Mouse (Mus musculus) layer of hippocampus, adult 2 months (tissue): ENCODE results near the gene Abca3. TPM values are rescaled to one million over a fixed set of nuclear protein-coding genes. Genes with fewer than 3 reads are reported as not detected.

Experiments
- DNase-seq, 2 experiments: peaks; one replicate each; pipeline ENCODE4 v3.0.0; 2022; ENCODE audit warnings: low spot score in 2 of 2
- H3K27ac ChIP-seq: fragments of 200-600 bp; 2 replicates; pipeline ENCODE4 v1.8.1; 2022
- H3K4me3 ChIP-seq: fragments of 200-600 bp; 2 replicates; pipeline ENCODE4 v1.8.1; 2022; ENCODE audit warnings: mild to moderate bottlenecking
- CTCF ChIP-seq: fragments of 200-600 bp; conservative IDR thresholded peaks from 2 replicates; pipeline ENCODE4 v1.8.1; 2022; ENCODE audit warnings: antibody characterized with exemption, mild to moderate bottlenecking, moderate library complexity
- long read RNA-seq, 2 experiments: library from polyadenylated mRNA; stranded (forward); transcript quantifications; one replicate each; pipeline ENCODE4 v2.0.0; 2021; ENCODE audit warnings: borderline mapping rate in 2 of 2
- total RNA-seq, 2 experiments: library from RNA; stranded (reverse); gene quantifications; 2 replicates each; pipeline ENCODE4 v1.2.3; 2021

Abca3 gene
- total RNA-seq = 10 to 100 TPM; 64.6 to 66.9 TPM
- long read RNA-seq, experiment 1, full-length matches to known transcripts = 14 of 42 reads
- long read RNA-seq, experiment 1, partial matches to known transcripts = 14 of 42 reads
- long read RNA-seq, experiment 1, other reads (novel, unspliced or antisense) = 14 of 42 reads
- long read RNA-seq, experiment 2, full-length matches to known transcripts = 14 of 54 reads
- long read RNA-seq, experiment 2, partial matches to known transcripts = 17 of 54 reads
- long read RNA-seq, experiment 2, other reads (novel, unspliced or antisense) = 23 of 54 reads

DNA sequence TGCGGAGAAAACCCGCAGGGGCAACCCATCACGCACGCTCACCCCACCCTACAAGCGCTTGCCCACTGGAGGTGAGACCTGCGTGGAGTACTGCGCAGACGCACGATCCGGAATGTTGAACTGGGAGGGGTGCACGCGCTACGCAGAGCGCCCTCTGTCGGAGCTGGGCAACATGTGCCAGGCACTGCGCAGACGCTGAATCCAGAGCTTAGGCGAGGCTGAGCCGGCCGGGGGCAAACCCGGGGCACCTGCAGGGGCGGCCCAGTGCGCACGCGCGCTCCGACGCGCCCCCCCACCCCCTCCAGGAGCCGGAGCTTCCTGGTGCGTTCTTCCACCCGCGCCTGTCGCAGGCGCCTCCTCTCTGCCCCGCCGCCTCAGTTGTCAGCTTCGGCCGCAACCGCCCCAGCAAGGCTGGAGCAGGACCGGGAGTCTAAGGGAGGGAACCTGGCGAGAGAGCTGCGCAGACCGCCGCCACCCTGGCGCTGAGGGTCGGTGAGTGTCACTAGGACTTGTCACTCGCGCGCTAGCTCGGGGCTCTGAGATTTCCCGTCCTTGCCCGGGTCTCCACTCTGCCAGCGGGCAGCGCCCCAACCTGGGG is at the start of gene Abca3:
TSS of gene Abca3 (plus strand) at position 191 of the 598 bp plus-strand sequence.
- TF ChIP-seq CTCF = peak; percentile 98
- Histone ChIP-seq H3K4me3 (peak within 1 kb of the TSS; percentile 96), H3K27ac (peak within 1 kb of the TSS; percentile 90)
- DNase-seq = peak; percentile 97 to 98

DNA sequence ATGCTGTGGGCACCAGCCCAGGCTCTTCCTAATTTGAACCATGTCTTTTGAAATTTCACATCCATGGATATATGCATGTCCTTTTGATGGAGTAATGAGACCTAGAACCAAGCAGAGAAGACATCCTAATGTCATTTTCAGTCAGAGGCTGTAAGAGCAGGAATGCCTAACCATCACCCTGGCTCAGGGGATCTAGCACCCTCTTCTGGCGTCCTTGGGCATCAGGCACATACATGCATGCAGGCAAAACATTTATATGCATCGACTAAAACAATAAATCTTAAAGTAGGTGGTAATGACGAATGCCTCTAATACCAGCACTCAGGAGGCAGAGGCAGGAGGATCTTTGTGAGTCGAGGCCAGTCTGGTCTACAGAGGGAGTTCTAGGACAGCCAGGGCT is 44.2 kb upstream of the Abca3 start:
- peak; percentile 80 for TF ChIP-seq CTCF
- peak; percentile 9 to 32 for DNase-seq
- Histone ChIP-seq H3K27ac (no peak overlapping the region), H3K4me3 (no peak overlapping the region)

DNA sequence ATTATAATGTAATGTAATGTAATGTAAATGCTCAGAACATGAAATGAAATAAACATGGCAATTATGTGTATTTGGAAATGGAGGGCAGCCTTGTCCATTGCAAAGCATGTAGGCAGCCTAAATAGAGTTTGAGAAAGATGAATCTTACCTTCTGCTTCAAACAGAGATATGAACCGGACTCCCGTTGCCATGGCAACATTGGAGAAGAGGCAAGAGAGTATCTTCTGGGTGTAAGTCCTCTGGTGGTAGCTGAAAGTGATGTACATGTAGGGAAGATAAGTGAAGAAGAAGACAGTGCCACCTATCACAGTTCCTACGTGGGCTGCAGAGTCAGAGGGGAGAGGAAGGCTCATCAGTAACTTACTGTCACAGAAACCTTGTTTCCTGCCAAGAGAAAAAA is 30.9 kb upstream of the Abca3 start:
- H3K27ac ChIP-seq = no peak overlapping the region
- H3K4me3 ChIP-seq = no peak overlapping the region
- no peak for TF ChIP-seq CTCF
- DNase-seq = peak in 1 of 2 experiments; percentile 23

DNA sequence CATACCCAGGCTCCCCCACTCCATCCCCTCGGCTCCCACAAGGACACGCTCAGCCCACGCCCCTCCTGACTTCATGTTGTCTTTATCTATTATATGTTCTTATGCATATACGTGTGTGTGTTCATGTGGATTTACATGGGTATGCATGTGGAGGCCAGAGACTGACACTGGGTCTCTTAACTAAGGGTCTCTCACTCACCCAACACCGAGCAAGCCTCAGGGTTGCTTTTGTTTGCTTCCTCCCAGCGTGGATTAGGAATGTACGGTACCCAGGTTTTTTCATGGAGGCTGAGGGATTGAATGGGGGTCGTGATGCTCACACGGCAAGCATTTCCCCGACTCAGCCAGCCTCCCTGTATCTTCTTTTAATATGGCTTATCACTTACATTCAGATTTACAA is 26.7 kb upstream of the Abca3 start:
- no peak for TF ChIP-seq CTCF

DNA sequence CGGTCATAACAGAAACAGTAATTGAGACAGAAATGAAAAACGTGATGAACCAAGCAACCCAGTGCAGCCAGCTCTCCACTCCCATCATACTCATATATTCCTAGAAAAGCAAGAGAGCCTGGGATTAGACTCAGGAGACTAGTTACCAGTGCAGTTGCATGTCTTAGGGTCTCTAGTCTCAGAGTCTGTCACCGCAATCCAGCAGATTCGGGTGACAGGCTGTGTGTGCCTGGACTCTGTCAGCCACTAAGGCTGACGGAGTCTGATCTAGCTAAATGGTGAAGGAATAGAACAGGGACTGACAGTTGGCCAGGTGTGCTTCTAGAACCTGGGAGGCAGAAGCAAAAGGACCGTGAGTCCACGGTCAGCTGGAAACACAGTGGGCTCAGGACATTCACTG is 24.1 kb upstream of the Abca3 start:
- Histone ChIP-seq H3K4me3 (no peak overlapping the region), H3K27ac (no peak overlapping the region)
- TF ChIP-seq CTCF = no peak
- no peak for DNase-seq

More for the DNA sequence above, 26.7 kb upstream of the Abca3 start:
- DNase-seq = no peak
- Histone ChIP-seq H3K4me3 (no peak overlapping the region), H3K27ac (no peak overlapping the region)

DNA sequence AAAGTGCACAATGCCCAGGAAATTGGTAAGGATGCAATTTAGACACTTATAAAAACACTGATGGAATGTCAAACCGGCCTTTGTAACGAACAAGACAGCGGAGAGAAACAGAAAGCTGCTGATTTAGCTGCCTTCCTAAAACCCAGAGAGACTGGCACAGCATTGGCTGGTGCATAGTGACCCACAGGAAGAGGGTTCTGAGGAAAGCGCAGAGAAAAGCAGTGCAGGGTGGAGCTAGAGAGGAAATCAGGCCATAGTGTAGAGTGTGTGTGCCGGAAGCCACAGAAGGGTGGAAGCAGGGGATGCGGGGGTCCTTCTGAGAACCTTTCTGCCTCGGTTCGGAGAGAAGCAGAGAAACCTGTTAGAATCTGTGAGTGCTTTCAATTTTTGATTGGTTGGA is 7.1 kb upstream of the Abca3 start:
- no peak for TF ChIP-seq CTCF
- Histone ChIP-seq H3K4me3 (no peak overlapping the region), H3K27ac (no peak overlapping the region)
- DNase-seq = no peak

DNA sequence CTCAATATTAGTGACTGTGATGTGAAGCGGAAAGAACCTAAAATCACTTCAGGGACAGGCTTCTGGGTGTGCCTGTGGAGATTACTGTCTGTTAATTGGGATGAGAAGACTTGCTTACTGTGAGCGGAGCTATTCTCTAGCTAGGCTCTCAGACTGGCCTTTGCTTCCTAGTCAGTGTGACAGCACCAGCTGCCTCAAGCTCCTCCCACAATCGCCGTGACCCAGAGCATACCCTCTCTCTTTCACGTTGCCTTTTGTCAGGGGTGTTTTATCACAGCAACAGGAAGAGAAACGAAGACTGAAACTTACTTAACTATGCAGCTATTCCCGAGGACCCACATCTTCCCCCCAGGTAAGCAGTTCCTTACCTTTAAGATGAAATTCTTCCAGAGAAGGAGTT is 4.9 kb upstream of the Abca3 start:
- DNase-seq = no peak
- Histone ChIP-seq H3K4me3 (no peak overlapping the region), H3K27ac (no peak overlapping the region)
- TF ChIP-seq CTCF = no peak

DNA sequence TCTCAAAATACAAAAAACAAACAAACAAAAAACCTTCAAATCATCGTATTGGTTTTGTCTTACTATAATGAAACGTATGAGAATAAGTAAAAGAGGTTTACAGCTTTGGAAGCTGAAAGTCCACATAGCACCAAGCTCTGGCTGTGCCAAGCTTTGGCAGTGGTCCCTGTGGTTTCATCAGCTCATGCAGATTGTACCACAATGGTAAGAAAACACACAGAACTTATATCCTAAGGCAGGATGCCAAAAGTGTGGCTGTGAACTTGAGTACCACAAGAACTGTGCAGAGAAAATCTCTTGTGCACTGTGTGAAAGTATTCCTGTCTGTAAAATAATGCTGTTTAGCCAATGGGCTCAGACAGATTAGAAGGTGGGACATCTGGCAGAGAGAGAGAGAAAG is 2.6 kb upstream of the Abca3 start:
- DNase-seq = no peak
- TF ChIP-seq CTCF = no peak
- H3K4me3 ChIP-seq = no peak overlapping the region
- H3K27ac ChIP-seq = no peak overlapping the region

DNA sequence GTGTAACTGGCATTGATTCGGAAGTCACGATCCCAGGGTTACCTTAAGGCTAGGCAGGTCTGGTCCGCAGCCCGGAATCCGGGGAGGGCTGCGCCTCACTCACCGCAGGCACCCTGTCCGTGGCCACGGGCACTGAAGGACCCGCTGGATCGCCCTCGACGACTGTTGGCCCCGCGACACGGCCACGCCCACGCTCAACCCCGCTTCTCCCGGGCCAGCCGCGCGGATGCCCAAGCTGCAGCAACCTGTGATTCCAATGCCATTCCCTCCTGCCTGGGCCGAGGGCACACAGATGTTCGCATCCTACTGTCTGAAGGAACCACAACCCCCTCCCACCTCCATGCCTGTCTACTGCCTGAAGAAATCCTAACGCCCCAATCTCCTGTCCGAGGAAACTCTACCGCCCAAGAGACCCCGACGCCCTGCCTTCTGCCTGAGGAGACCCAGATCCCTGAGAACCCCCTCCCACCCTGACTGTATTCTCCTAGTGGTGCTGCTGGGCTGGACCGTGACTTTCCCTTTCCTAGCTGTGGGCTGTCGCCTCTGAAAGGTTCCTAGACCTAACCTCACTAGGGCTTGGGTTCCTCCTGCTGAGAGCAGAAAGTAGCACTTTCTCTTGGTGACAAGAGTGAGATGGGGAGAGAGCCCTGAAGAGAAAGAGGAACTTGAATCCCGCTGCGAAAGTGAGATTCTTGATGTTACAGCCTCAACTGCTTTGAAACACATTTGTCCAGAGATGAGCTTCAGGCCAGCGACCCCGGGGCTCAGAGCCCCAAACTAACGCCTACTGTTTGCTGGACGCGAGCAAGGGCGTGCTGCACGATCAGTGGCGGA is 607 bp upstream of the Abca3 start, which contains the start of gene Abca17:
TSS of gene Abca17 (minus strand) at position 143 of the 834 bp plus-strand sequence.
- no peak for DNase-seq
- peak within 1 kb of the TSS; percentile 90 for H3K27ac ChIP-seq

DNA sequence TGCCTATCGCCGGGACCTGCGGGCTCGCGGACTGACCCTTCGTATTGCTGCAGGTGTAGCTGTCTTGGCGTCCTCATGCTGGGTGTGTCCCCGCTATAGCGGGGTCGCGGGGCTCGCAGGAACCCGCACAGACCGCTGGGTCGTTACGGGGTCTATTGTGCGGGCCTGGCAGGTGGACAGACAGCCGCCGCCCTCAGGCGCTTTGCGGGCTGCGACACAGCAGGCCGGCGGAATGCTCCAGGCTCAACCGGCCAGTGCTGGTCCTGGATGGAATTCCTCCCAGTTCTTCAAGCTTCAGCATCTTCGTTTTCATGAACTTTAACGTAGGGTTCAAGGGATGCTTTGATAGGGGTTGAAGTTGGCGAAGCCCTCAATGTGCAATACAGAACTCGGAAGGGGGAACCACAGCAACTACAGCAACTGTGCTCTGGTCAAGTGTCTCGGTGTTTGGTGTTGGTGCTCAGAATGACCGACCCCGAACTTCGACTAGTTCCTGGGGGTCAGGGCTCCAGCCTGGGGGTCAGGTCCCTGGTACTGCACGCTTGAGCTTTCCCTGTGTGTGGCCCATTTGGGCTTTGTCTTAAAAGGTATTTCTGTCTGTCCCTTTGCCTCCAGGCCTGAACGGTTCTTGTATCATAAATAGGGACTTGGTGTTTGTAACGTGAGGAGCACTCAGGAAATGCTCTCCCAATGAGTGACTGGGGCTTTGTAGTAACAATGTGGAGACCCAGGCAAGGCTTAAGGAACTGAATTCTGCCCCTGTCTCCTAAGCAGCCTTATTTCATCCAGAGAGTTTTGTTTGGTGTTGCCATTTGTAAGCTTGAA is 832 bp downstream of the Abca3 start:
- H3K4me3 ChIP-seq = peak overlapping the region; percentile 96
- no peak for TF ChIP-seq CTCF
- DNase-seq = no peak
- H3K27ac ChIP-seq = peak overlapping the region; percentile 90

More for the DNA sequence above, 607 bp upstream of the Abca3 start, which contains the start of gene Abca17:
- TF ChIP-seq CTCF = no peak
- H3K4me3 ChIP-seq = peak within 1 kb of the TSS; percentile 96

DNA sequence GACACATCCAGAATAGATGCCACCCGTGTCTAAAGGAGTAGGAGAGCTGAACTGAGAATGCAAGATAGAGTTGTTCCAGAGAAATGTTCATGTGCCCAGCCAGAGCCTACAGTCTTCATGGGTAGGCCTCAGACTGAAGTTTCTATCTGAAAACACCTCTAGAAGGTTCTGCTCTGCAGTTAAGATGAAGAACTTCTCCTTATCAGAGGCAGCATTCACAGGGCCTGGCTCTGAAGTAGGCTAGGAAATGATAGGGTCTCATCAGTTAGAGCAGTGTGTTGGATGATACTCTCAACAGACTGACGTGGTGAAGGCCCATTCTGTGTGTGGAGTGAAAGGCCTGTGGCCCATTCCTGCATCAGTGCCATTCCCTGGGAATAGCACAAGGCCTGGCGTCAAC is 2.2 kb downstream of the Abca3 start:
- H3K4me3 ChIP-seq = no peak overlapping the region
- no peak for TF ChIP-seq CTCF
- no peak for DNase-seq
- no peak overlapping the region for H3K27ac ChIP-seq

DNA sequence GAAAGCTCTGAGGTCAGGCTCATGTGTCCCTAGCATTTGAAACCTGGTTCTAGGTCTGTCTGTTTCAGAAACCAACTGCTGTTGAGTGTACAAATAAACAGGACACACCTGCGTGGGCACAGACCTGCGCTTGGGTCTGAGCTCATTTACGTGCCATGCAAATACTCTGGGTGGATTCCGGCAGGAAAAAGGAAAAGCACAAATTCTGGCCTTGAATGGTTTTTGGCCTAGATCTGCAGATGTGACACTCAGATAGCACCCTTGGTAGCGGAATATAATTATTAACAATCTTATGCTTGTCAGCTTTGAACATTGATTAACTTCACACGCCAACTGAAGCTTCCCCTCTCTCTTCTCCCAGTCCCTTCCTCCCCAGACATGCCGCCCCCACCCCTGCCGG is 3.5 kb downstream of the Abca3 start:
- H3K4me3 ChIP-seq = no peak overlapping the region
- H3K27ac ChIP-seq = no peak overlapping the region
- no peak for TF ChIP-seq CTCF
- no peak for DNase-seq
